Mouse (Mus musculus): ENCODE data around the gene Shank3. TPM values are rescaled to one million over a fixed set of nuclear protein-coding genes. Genes with fewer than 3 reads are reported as not detected.

The Shank3 gene
- under 1 TPM in 2 of 26 experiments, not detected in 24; 0.06 to 0.16 TPM for total RNA-seq (2018; cell fraction: chromatin; rRNA removed)
- under 1 TPM in 1 of 26 experiments, not detected in 25; under 0.01 TPM for total RNA-seq (2018; cell fraction: cytosol; rRNA removed)
- total RNA-seq (2018; cell fraction: nucleus; rRNA removed), result not detected
- not detected in 3 replicates for polyA plus RNA-seq (2018)

- Histone ChIP-seq H3K36me3 (ENCODE audit: inconsistent target) (no peaks in the 10 kb centered on the region), H3K79me2 (ENCODE audit: inconsistent target) (no peaks in the 10 kb centered on the region), H3K4me3 (ENCODE audit: inconsistent target) (no peak within 1 kb of the TSS), H3K27ac (no peak within 1 kb of the TSS)
- under 1% methylated on average over 59 of the region's 72 CpGs for WGBS (ENCODE audit: missing documents)
Measured at GRCm38 (mm10) chr15:89498961-89499688, at the start of gene Shank3. Shank3 (plus strand) TSS chr15:89499623.

GRCm38 (mm10) chr15:89452906-89453864 is 46.2 kb upstream of the Shank3 start:
- Histone ChIP-seq H3K27ac (no peak overlapping the region), H3K4me3 (ENCODE audit: inconsistent target) (no peak overlapping the region), H3K36me3 (ENCODE audit: inconsistent target) (no peaks in the 10 kb centered on the region), H3K79me2 (ENCODE audit: inconsistent target) (no peaks in the 10 kb centered on the region)
- 6% methylated on average over 24 of the region's 24 CpGs for WGBS (ENCODE audit: missing documents)

GRCm38 (mm10) chr15:89453865-89454478 is 45.5 kb upstream of the Shank3 start, which contains the start of gene Mapk8ip2:
Mapk8ip2 (plus strand) TSS chr15:89453913.
- H3K79me2 ChIP-seq (ENCODE audit: inconsistent target), result no peaks in the 10 kb centered on the region
- WGBS (ENCODE audit: missing documents), result 5% methylated on average over 42 of the region's 53 CpGs
- no peaks in the 10 kb centered on the region for H3K36me3 ChIP-seq (ENCODE audit: inconsistent target)
- no peak within 1 kb of the TSS for H3K27ac ChIP-seq
- no peak within 1 kb of the TSS for H3K4me3 ChIP-seq (ENCODE audit: inconsistent target)

GRCm38 (mm10) chr15:89454857-89455256 is 44.6 kb upstream of the Shank3 start:
- H3K27ac ChIP-seq, result no peak overlapping the region

GRCm38 (mm10) chr15:89455642-89456041 is 43.8 kb upstream of the Shank3 start:
- H3K36me3 ChIP-seq (ENCODE audit: inconsistent target), result no peaks in the 10 kb centered on the region

More at GRCm38 (mm10) chr15:89454857-89455256, 44.6 kb upstream of the Shank3 start:
- 52% methylated on average over 4 of the region's 6 CpGs for WGBS (ENCODE audit: missing documents)
- Histone ChIP-seq H3K36me3 (ENCODE audit: inconsistent target) (no peaks in the 10 kb centered on the region), H3K4me3 (ENCODE audit: inconsistent target) (no peak overlapping the region), H3K79me2 (ENCODE audit: inconsistent target) (no peaks in the 10 kb centered on the region)

GRCm38 (mm10) chr15:89458942-89459341 is 40.5 kb upstream of the Shank3 start:
- no peak overlapping the region for H3K4me3 ChIP-seq (ENCODE audit: inconsistent target)
- no peak overlapping the region for H3K27ac ChIP-seq
- 5% methylated on average over 15 of the region's 15 CpGs for WGBS (ENCODE audit: missing documents)

More at GRCm38 (mm10) chr15:89455642-89456041, 43.8 kb upstream of the Shank3 start:
- Histone ChIP-seq H3K27ac (no peak overlapping the region), H3K4me3 (ENCODE audit: inconsistent target) (no peak overlapping the region), H3K79me2 (ENCODE audit: inconsistent target) (no peaks in the 10 kb centered on the region)
- WGBS (ENCODE audit: missing documents), result 76% methylated on average over 5 of the region's 6 CpGs

GRCm38 (mm10) chr15:89459821-89460220 is 39.6 kb upstream of the Shank3 start:
- H3K27ac ChIP-seq, result no peak overlapping the region
- H3K4me3 ChIP-seq (ENCODE audit: inconsistent target), result no peak overlapping the region
- H3K79me2 ChIP-seq (ENCODE audit: inconsistent target), result no peaks in the 10 kb centered on the region
- no peaks in the 10 kb centered on the region for H3K36me3 ChIP-seq (ENCODE audit: inconsistent target)
- WGBS (ENCODE audit: missing documents), result 90% methylated on average over 6 of the region's 7 CpGs

More at GRCm38 (mm10) chr15:89458942-89459341, 40.5 kb upstream of the Shank3 start:
- Histone ChIP-seq H3K36me3 (ENCODE audit: inconsistent target) (no peaks in the 10 kb centered on the region), H3K79me2 (ENCODE audit: inconsistent target) (no peaks in the 10 kb centered on the region)

GRCm38 (mm10) chr15:89460298-89460697 is 39.1 kb upstream of the Shank3 start:
- H3K79me2 ChIP-seq (ENCODE audit: inconsistent target), result no peaks in the 10 kb centered on the region
- WGBS (ENCODE audit: missing documents), result 88% methylated on average over 10 of the region's 10 CpGs
- no peak overlapping the region for H3K4me3 ChIP-seq (ENCODE audit: inconsistent target)
- no peak overlapping the region for H3K27ac ChIP-seq
- H3K36me3 ChIP-seq (ENCODE audit: inconsistent target), result no peaks in the 10 kb centered on the region

- WGBS (ENCODE audit: missing documents), result 86% methylated on average over 15 of the region's 15 CpGs
- H3K27ac ChIP-seq, result no peak overlapping the region
- no peak overlapping the region for H3K4me3 ChIP-seq (ENCODE audit: inconsistent target)
- no peaks in the 10 kb centered on the region for H3K36me3 ChIP-seq (ENCODE audit: inconsistent target)
- H3K79me2 ChIP-seq (ENCODE audit: inconsistent target), result no peaks in the 10 kb centered on the region
Measured at GRCm38 (mm10) chr15:89461321-89461720, 38.1 kb upstream of the Shank3 start.

GRCm38 (mm10) chr15:89462176-89462575 is 37.2 kb upstream of the Shank3 start:
- Histone ChIP-seq H3K36me3 (ENCODE audit: inconsistent target) (no peaks in the 10 kb centered on the region), H3K27ac (no peak overlapping the region), H3K79me2 (ENCODE audit: inconsistent target) (no peaks in the 10 kb centered on the region), H3K4me3 (ENCODE audit: inconsistent target) (no peak overlapping the region)
- 87% methylated on average over 7 of the region's 7 CpGs for WGBS (ENCODE audit: missing documents)

- Histone ChIP-seq H3K79me2 (ENCODE audit: inconsistent target) (no peaks in the 10 kb centered on the region), H3K27ac (no peak overlapping the region), H3K4me3 (ENCODE audit: inconsistent target) (no peak overlapping the region), H3K36me3 (ENCODE audit: inconsistent target) (no peaks in the 10 kb centered on the region)
- WGBS (ENCODE audit: missing documents), result 39% methylated on average over 5 of the region's 5 CpGs
Measured at GRCm38 (mm10) chr15:89463334-89464235, 35.8 kb upstream of the Shank3 start.

- Histone ChIP-seq H3K36me3 (ENCODE audit: inconsistent target) (no peaks in the 10 kb centered on the region), H3K27ac (no peak overlapping the region), H3K79me2 (ENCODE audit: inconsistent target) (no peaks in the 10 kb centered on the region), H3K4me3 (ENCODE audit: inconsistent target) (no peak overlapping the region)
- 50% methylated on average over 1 of the region's 1 CpGs for WGBS (ENCODE audit: missing documents)
Measured at GRCm38 (mm10) chr15:89465052-89465451, 34.4 kb upstream of the Shank3 start.

GRCm38 (mm10) chr15:89468577-89468976 is 30.8 kb upstream of the Shank3 start:
- WGBS (ENCODE audit: missing documents), result 34% methylated on average over 2 of the region's 2 CpGs
- Histone ChIP-seq H3K4me3 (ENCODE audit: inconsistent target) (no peak overlapping the region), H3K36me3 (ENCODE audit: inconsistent target) (no peaks in the 10 kb centered on the region), H3K27ac (no peak overlapping the region), H3K79me2 (ENCODE audit: inconsistent target) (no peaks in the 10 kb centered on the region)
